Mouse (Mus musculus) neural tube, embryonic 14.5 days (tissue): ENCODE measurements around the gene Slc7a15. TPM values are rescaled to one million over a fixed set of nuclear protein-coding genes. Genes with fewer than 3 reads are reported as not detected.

Source experiments
- ATAC-seq: fragments of 200-750 bp; cut with Nextera tagmentation; 2 replicates; pipeline ENCODE4 v1.8.0; 2017; ENCODE audit warnings: low read depth, mild to moderate bottlenecking, moderate TSS enrichment, moderate library complexity
- H3K27ac ChIP-seq: fragments of 300-500 bp; sonication (generic); 2 replicates; pipeline ENCODE4 v1.5.1; 2014; ENCODE audit warnings: low read depth, mild to moderate bottlenecking, control low read depth, low read length, moderate library complexity, mixed read lengths
- H3K27me3 ChIP-seq: fragments of 300-500 bp; sonication (generic); 2 replicates; pipeline ENCODE4 v1.6.1; 2014; ENCODE audit warnings: low read length; ENCODE audit not compliant: control insufficient read depth, insufficient read depth
- H3K36me3 ChIP-seq: fragments of 300-500 bp; sonication (generic); 2 replicates; pipeline ENCODE4 v1.6.1; 2014; ENCODE audit warnings: low read length, mixed read lengths; ENCODE audit not compliant: control insufficient read depth, insufficient read depth
- H3K4me1 ChIP-seq: fragments of 300-500 bp; sonication (generic); 2 replicates; pipeline ENCODE4 v1.6.1; 2014; ENCODE audit warnings: low read length; ENCODE audit not compliant: control insufficient read depth, insufficient read depth
- H3K4me2 ChIP-seq: fragments of 300-500 bp; sonication (generic); 2 replicates; pipeline ENCODE4 v1.6.1; 2014; ENCODE audit warnings: mild to moderate bottlenecking, low read depth, low read length, control low read depth
- H3K4me3 ChIP-seq: fragments of 300-500 bp; sonication (generic); 2 replicates; pipeline ENCODE4 v1.5.1; 2014; ENCODE audit warnings: low read depth, low read length, control low read depth, mixed read lengths
- H3K9ac ChIP-seq: fragments of 300-500 bp; sonication (generic); replicated peaks from 2 replicates; pipeline ENCODE4 v1.6.1; 2014; ENCODE audit warnings: low read depth, mild to moderate bottlenecking, control low read depth, low read length, mixed read lengths
- H3K9me3 ChIP-seq: fragments of 300-500 bp; sonication (generic); 2 replicates; pipeline ENCODE4 v1.6.1; 2016; ENCODE audit warnings: low read length; ENCODE audit not compliant: control insufficient read depth
- WGBS: fragments of 180-500 bp; shearing (Covaris S2); extraction: QIAGEN DNeasy Blood & Tissue Kit; methylation state at CpG from one replicate; pipeline ENCODE4 v1.1.7; 2014; 5-methylcytosine and 5-hydroxymethylcytosine counted together
- polyA plus RNA-seq: library from polyadenylated mRNA; unstranded; fragments of >200 nt; fragmentation: Nextera tagmentation; extraction: Ambion mirVana; gene quantifications from 2 replicates; pipeline ENCODE4 v1.2.1, GENCODE M21; 2014

Slc7a15 gene
- polyA plus RNA-seq, 1 experiment from 2014 or later, result not detected

DNA sequence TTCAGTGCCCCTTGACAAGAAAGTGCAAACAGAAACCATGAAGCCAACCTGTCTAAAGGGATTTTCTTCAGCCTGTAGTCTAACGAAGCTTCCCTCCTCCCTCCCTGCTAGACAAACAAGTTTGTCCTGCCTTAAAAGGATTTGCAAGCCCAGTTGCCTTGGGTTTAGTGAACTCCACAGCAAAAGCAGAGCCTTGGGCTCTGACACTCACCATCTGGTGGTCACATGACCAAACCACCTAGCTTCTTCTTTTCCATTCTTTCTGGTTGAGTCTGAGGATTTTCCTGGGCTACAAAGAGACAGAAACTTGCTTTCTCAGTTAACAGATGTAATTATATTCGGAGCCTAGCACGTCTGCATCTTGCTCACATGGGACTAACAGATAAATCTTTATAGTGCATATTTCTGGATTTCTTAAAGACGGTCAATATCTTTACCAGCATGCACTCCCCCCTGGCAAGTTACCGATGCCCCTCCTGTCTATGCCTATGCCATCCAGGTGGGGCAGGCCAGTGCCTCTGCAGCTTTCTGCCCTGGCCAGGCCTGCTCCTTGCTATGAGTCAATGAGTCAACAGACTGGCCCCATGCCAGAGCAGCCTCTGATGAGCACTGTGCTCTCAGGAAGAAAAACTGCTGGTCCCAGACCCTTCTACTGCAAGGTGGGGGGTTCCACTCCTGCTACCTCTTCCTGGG lies 110.8 kb downstream of the Slc7a15 start:
- no peak overlapping the region for H3K9ac ChIP-seq
- no peaks in the 10 kb centered on the region for H3K4me1 ChIP-seq
- H3K4me3 ChIP-seq, result no peak overlapping the region
- ATAC-seq, result no peak
- no peak overlapping the region for H3K4me2 ChIP-seq
- no peaks in the 10 kb centered on the region for H3K9me3 ChIP-seq
- no peak overlapping the region for H3K27ac ChIP-seq
- 74% methylated on average over 5 of the region's 5 CpGs for WGBS
- H3K27me3 ChIP-seq, result no peaks in the 10 kb centered on the region
- H3K36me3 ChIP-seq, result no peaks in the 10 kb centered on the region

GRCm38 (mm10) chr12:8487281-8487680 lies 111.6 kb downstream of the Slc7a15 start:
- 77% methylated on average over 1 of the region's 1 CpGs for WGBS

GRCm38 (mm10) chr12:8485247-8485646 lies 113.6 kb downstream of the Slc7a15 start:
- ATAC-seq, result no peak
- no peaks in the 10 kb centered on the region for H3K27me3 ChIP-seq
- no peak overlapping the region for H3K9ac ChIP-seq
- WGBS, result 74% methylated on average over 7 of the region's 7 CpGs
- H3K36me3 ChIP-seq, result no peaks in the 10 kb centered on the region
- H3K4me1 ChIP-seq, result no peaks in the 10 kb centered on the region
- H3K9me3 ChIP-seq, result no peaks in the 10 kb centered on the region
- H3K27ac ChIP-seq, result no peak overlapping the region
- H3K4me3 ChIP-seq, result no peak overlapping the region
- H3K4me2 ChIP-seq, result no peak overlapping the region

More at GRCm38 (mm10) chr12:8487281-8487680, 111.6 kb downstream of the Slc7a15 start:
- Histone ChIP-seq H3K27me3 (no peaks in the 10 kb centered on the region), H3K4me3 (no peak overlapping the region), H3K4me1 (no peaks in the 10 kb centered on the region), H3K9me3 (no peaks in the 10 kb centered on the region), H3K36me3 (no peaks in the 10 kb centered on the region), H3K27ac (no peak overlapping the region), H3K9ac (no peak overlapping the region), H3K4me2 (no peak overlapping the region)
- no peak for ATAC-seq

DNA sequence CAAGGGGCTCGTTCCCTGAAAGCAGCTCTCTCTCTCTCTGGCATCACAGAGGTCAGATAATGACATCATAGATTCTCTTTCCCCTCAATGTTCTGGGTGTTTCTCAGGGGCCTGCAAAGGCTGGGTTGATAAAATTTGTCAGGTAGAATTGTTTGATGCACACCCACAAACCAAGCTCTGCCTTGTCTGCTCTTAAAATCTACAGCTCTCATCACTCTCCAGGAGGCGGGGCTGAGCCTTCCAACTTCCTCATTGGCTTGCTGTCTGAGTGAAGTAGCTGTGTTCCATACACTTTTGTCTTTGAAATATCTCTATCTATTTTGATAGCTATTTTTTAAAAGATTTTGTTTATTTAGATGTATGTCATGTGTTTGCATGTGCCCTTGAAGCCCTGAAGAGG lies 116.7 kb downstream of the Slc7a15 start:
- no peak overlapping the region for H3K27ac ChIP-seq
- 88% methylated on average over 2 of the region's 2 CpGs for WGBS
- no peak overlapping the region for H3K4me2 ChIP-seq

More for the DNA sequence above, 116.7 kb downstream of the Slc7a15 start:
- H3K36me3 ChIP-seq, result no peaks in the 10 kb centered on the region
- no peaks in the 10 kb centered on the region for H3K4me1 ChIP-seq
- no peak for ATAC-seq
- no peak overlapping the region for H3K4me3 ChIP-seq
- H3K27me3 ChIP-seq, result no peaks in the 10 kb centered on the region
- H3K9me3 ChIP-seq, result no peaks in the 10 kb centered on the region
- no peak overlapping the region for H3K9ac ChIP-seq

Other genes with a start within 250 kb of the Slc7a15 start
- 109 and 116 TPM in 2 replicates for gene Rhob, start 99.1 kb downstream of the Slc7a15 start, polyA plus RNA-seq
- 62.4 and 68.7 TPM in 2 replicates for gene Pum2, start 75.1 kb upstream of the Slc7a15 start, polyA plus RNA-seq
- gene Sdc1, start 172.3 kb upstream of the Slc7a15 start, polyA plus RNA-seq, result 6.5 and 11.1 TPM in 2 replicates